Mouse (Mus musculus) cerebellum, postnatal 25 days (tissue): ENCODE data around the gene Map2k3.
A peak's percentile ranks its signal among the peaks of the same experiment; 100 is the strongest.
"Not testable (repeated sequence)": the region's sequence is repeated elsewhere in the genome, so short reads cannot be mapped to it uniquely, and the experiment has no call there.

Experiments
- DNase-seq, 2 experiments: peaks; one replicate each; pipeline ENCODE4 v3.0.0; 2021; ENCODE audit warnings: mixed read lengths in 2 of 2

The Map2k3 gene

GRCm38 (mm10) chr11:60931869-60932481, at the start of gene Map2k3:
Gene Map2k3, plus strand, starts transcription at chr11:60932033.
- DNase-seq, result peak; percentile 95 to 98

DNA sequence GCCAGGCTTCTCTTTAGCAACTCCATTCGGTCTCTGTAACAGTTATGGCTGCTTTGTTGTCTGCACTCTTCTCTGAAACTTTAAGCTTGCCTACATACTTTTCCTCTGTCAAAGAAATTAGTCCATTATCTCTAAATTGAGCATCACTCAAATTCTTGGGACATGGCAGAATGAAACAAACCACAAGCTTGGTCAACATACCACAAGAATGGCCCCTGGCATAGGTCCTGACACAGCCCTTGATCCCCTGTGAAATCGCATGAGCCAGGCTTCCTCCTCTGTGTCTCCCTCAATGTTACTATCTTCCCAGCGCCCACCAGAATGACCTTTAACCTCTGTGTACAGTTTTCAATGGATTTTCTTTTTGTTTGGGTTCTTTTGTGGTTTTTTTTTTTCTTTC, 49.4 kb upstream of the Map2k3 start:
- DNase-seq, result no peak

GRCm38 (mm10) chr11:60886986-60887385, 44.8 kb upstream of the Map2k3 start:
- DNase-seq, result not testable (repeated sequence)

DNA sequence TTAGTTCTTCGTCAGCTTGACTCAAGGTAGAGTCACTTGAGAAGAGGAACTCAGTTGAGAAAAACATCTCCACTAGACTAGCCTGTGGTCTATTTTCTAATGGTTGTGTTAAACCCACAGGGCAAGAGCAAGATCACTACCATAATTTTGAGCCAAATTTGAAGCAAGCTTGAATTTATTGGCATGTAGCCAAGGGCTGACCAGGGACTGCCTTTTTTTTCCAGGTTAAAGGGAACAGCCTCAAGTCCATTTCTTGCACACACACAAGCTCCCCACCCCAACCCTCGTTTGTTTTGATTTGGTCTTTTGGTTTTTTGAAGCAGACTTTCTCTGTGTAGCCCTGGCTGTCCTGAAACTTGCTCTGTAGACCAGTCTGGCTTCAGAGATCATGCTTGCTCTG, 42.0 kb upstream of the Map2k3 start:
- DNase-seq, result no peak

DNA sequence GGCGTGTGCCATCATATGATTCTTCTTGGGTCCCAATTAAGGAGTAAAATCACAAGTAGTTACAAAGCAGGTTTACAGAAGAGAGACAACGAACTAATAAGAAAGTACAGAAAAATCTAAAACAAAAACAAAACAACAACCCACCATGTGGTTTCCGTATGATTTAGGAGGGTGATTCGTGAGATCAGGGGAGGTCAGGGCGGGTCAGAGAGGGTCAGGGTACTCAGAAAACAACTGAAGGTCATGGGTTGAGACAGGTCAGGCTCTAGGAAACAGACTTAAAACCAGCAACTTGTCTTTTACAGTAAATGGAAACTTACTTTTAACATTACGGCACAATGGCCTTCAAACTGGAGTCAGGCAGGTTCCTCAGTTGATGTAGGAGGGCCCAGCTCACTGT, 41.5 kb upstream of the Map2k3 start:
- DNase-seq, result no peak

- no peak for DNase-seq
Measured at GRCm38 (mm10) chr11:60890744-60891143, 41.1 kb upstream of the Map2k3 start.

- no peak for DNase-seq
Measured at GRCm38 (mm10) chr11:60895915-60896314, 35.9 kb upstream of the Map2k3 start.

DNA sequence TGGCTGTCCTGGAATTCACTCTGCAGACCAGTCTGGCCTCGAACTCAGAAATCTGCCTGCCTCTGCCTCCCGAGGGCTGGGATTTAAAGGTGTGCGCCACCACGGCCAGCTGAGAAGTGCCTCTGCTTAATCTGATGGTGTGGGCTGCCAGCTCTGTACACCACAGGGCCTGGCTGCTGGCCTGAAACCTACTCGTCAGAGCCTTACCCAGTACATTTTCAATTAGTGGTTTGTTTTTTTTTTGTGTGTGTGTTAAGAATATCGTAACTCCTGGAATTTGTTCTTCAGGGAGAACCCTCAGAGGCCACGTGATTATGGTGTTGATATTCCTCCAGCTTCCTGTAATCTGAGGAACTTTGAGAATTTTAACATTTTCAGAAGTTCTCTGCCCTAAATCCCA, 29.8 kb upstream of the Map2k3 start:
- peak in 1 of 2 experiments; percentile 15 for DNase-seq

GRCm38 (mm10) chr11:60902486-60902885, 29.3 kb upstream of the Map2k3 start:
- no peak for DNase-seq

DNA sequence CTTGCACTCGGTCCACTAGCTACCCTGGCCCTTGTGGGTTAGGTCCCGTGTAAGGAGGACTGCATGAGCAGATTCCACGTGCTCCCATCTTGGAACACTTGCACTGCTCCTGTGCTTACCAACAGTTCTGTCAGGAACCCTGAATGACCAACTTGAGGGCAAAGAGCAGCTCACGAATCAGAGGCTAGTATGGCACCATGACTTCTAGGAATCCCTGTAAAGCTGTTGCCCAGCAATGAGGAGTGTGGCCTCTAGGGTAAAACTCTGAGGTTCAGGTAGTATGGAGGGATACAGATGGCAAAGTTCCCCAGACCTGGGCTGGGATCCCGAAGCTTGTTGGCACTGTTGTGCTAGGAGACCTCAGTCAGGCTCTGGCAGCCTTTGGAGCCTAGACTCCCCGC, 28.2 kb upstream of the Map2k3 start:
- peak; percentile 48 to 69 for DNase-seq

- peak; percentile 65 to 70 for DNase-seq
Measured at GRCm38 (mm10) chr11:60905407-60906120, 26.3 kb upstream of the Map2k3 start.

DNA sequence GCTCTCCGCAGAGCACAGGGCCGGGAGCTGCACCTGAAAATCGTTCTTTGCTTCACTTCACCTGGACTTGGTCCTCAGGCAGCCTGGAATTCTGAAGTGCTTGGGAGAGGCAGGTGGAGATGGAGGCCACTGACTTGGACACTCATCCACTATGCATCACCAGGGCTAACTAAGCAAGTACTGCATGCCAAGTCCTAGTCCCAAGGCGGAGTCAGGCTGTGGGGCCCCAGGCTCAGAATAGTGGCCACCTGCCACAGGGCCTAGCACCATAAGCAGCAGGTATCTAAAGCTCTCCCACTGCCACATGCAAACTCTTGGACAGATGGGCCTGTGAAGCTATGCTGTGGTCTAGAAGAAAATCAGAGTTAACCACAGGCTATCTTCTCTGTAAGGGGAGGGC, 25.4 kb upstream of the Map2k3 start:
- DNase-seq, result peak; percentile 45 to 52

- DNase-seq, result peak in 1 of 2 experiments; percentile 12
Measured at GRCm38 (mm10) chr11:60908073-60908472, 23.8 kb upstream of the Map2k3 start.

DNA sequence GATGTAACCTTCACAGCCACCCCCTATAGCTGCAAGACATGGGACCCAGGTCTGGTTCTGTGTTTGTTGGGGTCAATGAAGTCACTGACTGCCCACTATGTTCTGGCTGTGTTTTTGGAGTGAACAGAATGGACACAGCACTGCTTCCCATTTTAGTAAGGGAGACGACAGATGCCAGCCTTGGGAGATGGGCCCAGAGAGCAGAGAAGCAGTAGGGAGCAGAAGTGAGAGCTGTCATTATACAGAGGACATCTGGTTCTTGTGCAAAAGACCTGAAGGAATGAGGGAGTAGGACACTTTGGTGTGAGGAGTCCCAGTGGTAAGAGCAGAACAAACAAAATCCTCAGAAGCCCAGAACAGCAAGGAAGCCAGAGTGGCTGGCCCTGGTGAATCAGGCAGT, 22.2 kb upstream of the Map2k3 start:
- peak in 1 of 2 experiments; percentile 40 for DNase-seq

GRCm38 (mm10) chr11:60912525-60912973, 19.3 kb upstream of the Map2k3 start:
- DNase-seq, result no peak

GRCm38 (mm10) chr11:60913301-60914196, 18.3 kb upstream of the Map2k3 start:
- peak; percentile 96 to 97 for DNase-seq

- no peak for DNase-seq
Measured at GRCm38 (mm10) chr11:60914491-60914890, 17.3 kb upstream of the Map2k3 start, which contains the start of gene Natd1. Gene Natd1, minus strand, starts transcription at chr11:60914750.

GRCm38 (mm10) chr11:60915201-60915600, 16.6 kb upstream of the Map2k3 start:
- no peak for DNase-seq

DNA sequence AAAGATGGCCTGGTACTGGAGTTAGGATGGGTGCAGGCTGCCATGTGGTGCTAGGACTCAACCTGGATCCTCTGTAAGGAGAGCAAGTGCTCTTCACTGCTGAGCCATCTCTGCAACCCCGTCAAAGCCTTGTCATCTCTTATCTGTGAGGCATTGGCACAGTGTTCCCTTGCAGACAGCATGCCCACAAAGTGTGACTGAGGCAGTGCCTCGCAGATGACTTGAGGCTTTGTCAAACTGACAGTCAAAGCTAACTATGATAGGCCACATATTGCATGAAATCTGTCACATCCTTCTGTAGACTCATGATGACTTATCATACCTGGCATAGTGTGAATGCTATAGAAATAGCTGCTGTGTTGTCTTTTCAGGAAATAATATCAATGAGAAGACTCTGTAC, 11.8 kb upstream of the Map2k3 start:
- no peak for DNase-seq

DNA sequence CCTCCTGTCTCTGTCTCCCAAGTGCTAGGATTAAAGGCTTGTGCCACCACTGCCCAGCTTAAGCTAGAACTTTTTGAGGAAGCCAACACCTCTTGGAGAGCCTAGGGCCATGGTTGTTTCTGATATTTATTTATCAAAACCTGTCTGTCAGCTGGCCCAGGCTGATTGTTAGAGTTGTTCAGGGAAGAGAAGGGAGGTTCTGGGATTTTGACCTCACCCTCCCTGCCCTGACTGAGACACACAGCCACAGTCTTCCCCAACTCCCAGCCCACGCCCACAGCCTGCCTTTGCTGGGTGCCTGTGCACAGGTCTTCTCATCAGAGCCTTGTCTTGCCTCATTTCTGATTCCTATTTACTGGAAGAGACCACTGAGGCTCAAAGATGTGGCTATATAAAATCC, 9.6 kb upstream of the Map2k3 start:
- no peak for DNase-seq

DNA sequence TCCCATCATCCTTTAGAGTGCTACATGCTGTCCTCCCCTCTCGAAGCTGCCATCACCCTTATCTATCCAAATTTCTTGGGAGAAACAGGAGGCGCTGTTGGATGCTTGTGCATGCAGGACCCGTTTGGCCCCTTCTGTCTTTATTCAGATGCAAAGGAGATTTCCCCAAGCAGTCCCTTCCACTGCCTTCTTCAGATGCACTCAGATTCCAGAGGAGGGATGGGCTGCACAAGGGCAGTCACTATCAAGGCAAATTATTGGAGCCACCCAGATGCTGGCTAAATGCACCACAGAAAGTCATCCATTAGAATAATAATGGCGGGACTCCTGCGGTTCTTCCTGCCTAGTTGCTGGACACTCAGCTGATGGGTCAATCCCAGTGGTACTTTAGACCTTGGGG, 8.9 kb upstream of the Map2k3 start:
- DNase-seq, result no peak

DNA sequence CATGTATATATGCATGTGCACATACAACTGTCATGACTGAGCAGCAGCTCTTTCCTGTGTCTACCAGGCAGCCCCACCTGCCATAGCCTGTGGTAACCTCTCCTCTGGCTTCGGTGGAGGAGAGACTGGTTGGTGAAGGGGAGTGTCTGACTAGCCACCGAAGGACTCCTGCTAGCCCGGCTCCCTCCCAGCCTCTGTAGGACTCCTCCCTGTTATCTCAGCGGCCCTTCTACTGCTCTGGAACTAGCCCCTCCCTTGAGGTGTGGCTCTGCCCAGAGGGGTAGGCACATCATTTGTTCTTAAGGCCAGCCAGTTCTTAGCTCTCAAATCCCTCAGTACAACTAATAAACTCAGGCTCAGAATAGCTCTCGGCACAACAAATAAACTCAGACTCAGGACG, 7.3 kb upstream of the Map2k3 start:
- DNase-seq, result no peak

DNA sequence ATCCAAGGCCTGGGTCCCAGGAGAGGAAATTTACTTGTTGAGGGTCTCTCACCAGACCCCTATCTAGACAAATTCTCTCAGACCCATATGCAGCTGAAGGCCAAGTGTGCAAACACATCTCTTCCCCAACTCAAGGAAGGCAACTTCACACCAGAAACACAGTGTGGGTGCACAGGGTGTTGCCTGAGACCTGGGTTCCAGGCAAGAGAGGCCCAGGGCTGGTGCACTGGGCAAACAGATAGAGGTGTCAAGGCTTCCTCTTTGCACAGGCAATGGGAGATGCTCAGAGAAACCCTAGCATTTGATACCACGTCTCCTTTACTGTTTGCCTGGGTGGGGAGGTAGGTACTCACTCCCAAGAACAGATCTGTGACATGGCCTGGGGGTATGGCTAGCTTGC, 6.9 kb upstream of the Map2k3 start:
- DNase-seq, result no peak
